ENCODE assay signal across 26 mouse cellular contexts in the genomic region with DNA sequence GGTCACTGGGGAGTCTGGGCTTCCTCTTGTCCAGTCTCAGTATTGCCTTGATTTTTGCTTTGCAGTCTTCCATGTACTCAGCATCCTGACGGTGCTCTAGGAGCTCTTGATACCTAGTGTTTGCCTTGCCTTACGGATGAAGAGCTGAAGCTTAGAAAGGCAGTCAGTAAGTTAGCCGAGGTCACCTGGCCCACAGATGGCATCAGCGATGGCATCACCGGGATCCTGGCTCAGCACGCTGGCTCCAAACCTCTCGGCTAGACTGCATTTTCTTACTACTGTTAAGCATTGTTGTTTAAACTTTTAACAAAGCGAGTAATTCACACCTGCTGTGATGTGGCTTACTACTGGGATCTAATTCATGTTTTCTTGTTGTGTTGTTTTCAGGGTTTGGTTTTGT. TPM values are rescaled to one million over a fixed set of nuclear protein-coding genes. Genes with fewer than 3 reads are reported as not detected.
DNase-seq lines count a peak whose midpoint lies in the region; ATAC-seq lines count a peak whose summit lies in the region.
"Had no signal": no experiment of that assay in that cellular context is flagged by ENCODE, and none has a peak within 500 bp of the region (broad histone marks: within the 10 kb centered on the region; RNA-seq: fewer than 3 reads in every experiment).

No protein-coding gene starts in this region.

- no peaks in the 10 kb centered on the region for H3K36me3 ChIP-seq in hindbrain, embryonic 13.5 days
- H3K36me3 ChIP-seq in forebrain, embryonic 13.5 days (ENCODE audit: poor library complexity, severe bottlenecking) = no peaks in the 10 kb centered on the region
- H3K36me3 ChIP-seq: hindbrain, embryonic 15.5 days; lung, embryonic 15.5 days; midbrain, embryonic 10.5 days; neural tube, embryonic 12.5 days had no signal

- no peak overlapping the region for H3K4me3 ChIP-seq in hindbrain, embryonic 13.5 days
- H3K4me3 ChIP-seq in forebrain, embryonic 13.5 days = no peak overlapping the region
- H3K4me3 ChIP-seq: heart, adult 2 months; heart, embryonic 12.5 days; hindbrain, embryonic 15.5 days; limb, embryonic 12.5 days; lung, embryonic 15.5 days; midbrain, embryonic 10.5 days; myocyte; neural tube, embryonic 12.5 days had no signal

- no peak overlapping the region for H3K4me2 ChIP-seq in hindbrain, embryonic 13.5 days
- H3K4me2 ChIP-seq in forebrain, embryonic 13.5 days = no peak overlapping the region
- H3K4me2 ChIP-seq: heart, embryonic 12.5 days; hindbrain, embryonic 15.5 days; limb, embryonic 12.5 days; liver, embryonic 11.5 days; lung, embryonic 15.5 days; neural tube, embryonic 12.5 days had no signal

- DNase-seq in frontal cortex, postnatal 10 days (ENCODE audit: low spot score in 2 of 2) = no peak
- DNase-seq in R1 (ENCODE audit: low read depth, low spot score) = peak; percentile 51
- peak; percentile 67 for DNase-seq in brain, adult 2 months (ENCODE audit: low read depth, low spot score)
- peak; percentile 53 to 73 for DNase-seq in cerebellum, postnatal 14 days
- DNase-seq: adrenal gland, postnatal 14 days; B cell, adult 2 months; forebrain, postnatal 0 days; gastrocnemius, postnatal 36 days; heart, adult 2 months; kidney, adult 11 months; kidney, postnatal 14 days; right cerebral cortex, adult 18-20 months; spleen, adult 18-20 months; thymus, postnatal 14 days had no signal

- no peaks in the 10 kb centered on the region for H3K27me3 ChIP-seq in hindbrain, embryonic 13.5 days
- no peaks in the 10 kb centered on the region for H3K27me3 ChIP-seq in forebrain, embryonic 13.5 days
- H3K27me3 ChIP-seq: heart, embryonic 12.5 days; hindbrain, embryonic 15.5 days; limb, embryonic 12.5 days; lung, embryonic 15.5 days; neural tube, embryonic 12.5 days had no signal

- H3K27ac ChIP-seq in hindbrain, embryonic 13.5 days = no peak overlapping the region
- no peak overlapping the region for H3K27ac ChIP-seq in forebrain, embryonic 13.5 days
- H3K27ac ChIP-seq: heart, adult 2 months; hindbrain, embryonic 15.5 days; limb, embryonic 12.5 days; lung, embryonic 15.5 days; midbrain, embryonic 10.5 days; neural tube, embryonic 12.5 days had no signal

- H3K9ac ChIP-seq in hindbrain, embryonic 13.5 days = no peak overlapping the region
- no peak overlapping the region for H3K9ac ChIP-seq in forebrain, embryonic 13.5 days
- H3K9ac ChIP-seq: forebrain, postnatal 0 days; heart, embryonic 12.5 days; hindbrain, embryonic 15.5 days; limb, embryonic 12.5 days; lung, embryonic 15.5 days; neural tube, embryonic 12.5 days had no signal

- H3K4me1 ChIP-seq in hindbrain, embryonic 13.5 days (replicated peaks) = peaks cover 10% of the 10 kb centered on the region
- peaks cover 3% of the 10 kb centered on the region for H3K4me1 ChIP-seq in forebrain, embryonic 13.5 days
- H3K4me1 ChIP-seq: limb, embryonic 12.5 days; midbrain, embryonic 10.5 days; neural tube, embryonic 12.5 days had no signal

- 0 out of 2 replicates have a peak, but pooled peaks have one; percentile 2 for ATAC-seq in frontal cortex, adult (ENCODE audit: low TSS enrichment)
- ATAC-seq in hindbrain, embryonic 13.5 days (ENCODE audit: low FRiP score) = no peak
- no peak for ATAC-seq in forebrain, embryonic 13.5 days
- ATAC-seq: forebrain, postnatal 0 days; inflammation-experienced regulatory T-cells, adult 6 months had no signal

- 80% methylated on average over 8 of the region's 8 CpGs for WGBS in hindbrain, embryonic 13.5 days
- 76% methylated on average over 8 of the region's 8 CpGs for WGBS in forebrain, embryonic 13.5 days

- no peaks in the 10 kb centered on the region for H3K9me3 ChIP-seq in hindbrain, embryonic 13.5 days
- no peaks in the 10 kb centered on the region for H3K9me3 ChIP-seq in forebrain, embryonic 13.5 days (replicated peaks)
- H3K9me3 ChIP-seq: heart, embryonic 12.5 days; hindbrain, embryonic 15.5 days; limb, embryonic 12.5 days; lung, embryonic 15.5 days; midbrain, embryonic 10.5 days; neural tube, embryonic 12.5 days had no signal

RNA-seq across cellular contexts. Expression of a gene that starts 8.4 kb away (rescaled TPM):
- 7.4 and 8.3 TPM in 2 replicates for polyA plus RNA-seq in hindbrain, embryonic 13.5 days (2015; fragmentation: Nextera tagmentation; extraction: Ambion mirVana)
- polyA plus RNA-seq in forebrain, embryonic 13.5 days (2015; fragmentation: Nextera tagmentation; extraction: Ambion mirVana) = 5.7 and 6.5 TPM in 2 replicates

RNA-seq across cellular contexts. Expression of a gene that starts 22.5 kb away (rescaled TPM):
- polyA plus RNA-seq in hindbrain, embryonic 13.5 days (2015; fragmentation: Nextera tagmentation; extraction: Ambion mirVana) = 77.3 and 80.0 TPM in 2 replicates
- 48.0 and 48.7 TPM in 2 replicates for polyA plus RNA-seq in forebrain, embryonic 13.5 days (2015; fragmentation: Nextera tagmentation; extraction: Ambion mirVana)

Comparison
In these comparisons a context has a peak if more than half of its experiments do, and no peak if none do; other contexts are left out.
1. DNase-seq: peak in R1 (single experiment), brain, adult 2 months (single experiment) and cerebellum, postnatal 14 days (2 of 2); none in frontal cortex, postnatal 10 days (0 of 2).